Mouse (Mus musculus) brown adipose tissue, adult 24 weeks (tissue): ENCODE measurements around the gene Ppl. TPM values are rescaled to one million over a fixed set of nuclear protein-coding genes. Genes with fewer than 3 reads are reported as not detected.

Experiments used
- polyA plus RNA-seq: library from polyadenylated mRNA; stranded (reverse); fragments of >200 nt; gene quantifications from 2 replicates; pipeline ENCODE4 v1.2.4, GENCODE M21; 2012; ENCODE audit not compliant: missing spikeins, insufficient read depth, insufficient read length

Ppl gene
- polyA plus RNA-seq, 1 experiment = 1.2 TPM

Other genes with a start within 250 kb of the Ppl start
- gene Mgrn1, start 246.2 kb downstream of the Ppl start, polyA plus RNA-seq = 50.6 and 52.6 TPM in 2 replicates
- gene Nudt16l1, start 193.7 kb downstream of the Ppl start, polyA plus RNA-seq = 34.4 and 43.4 TPM in 2 replicates
- gene Anks3, start 168.2 kb downstream of the Ppl start, polyA plus RNA-seq = 12.0 and 14.1 TPM in 2 replicates
- not detected in 2 replicates for gene Sept12, start 134.6 kb downstream of the Ppl start, polyA plus RNA-seq
- not detected in 2 replicates for gene Smim22, start 125.1 kb downstream of the Ppl start, polyA plus RNA-seq
- gene Rogdi, start 118.9 kb downstream of the Ppl start, polyA plus RNA-seq = 26.5 and 29.3 TPM in 2 replicates
- 45.6 and 46.5 TPM in 2 replicates for gene Glyr1, start 82.6 kb downstream of the Ppl start, polyA plus RNA-seq
- 8.3 and 9.3 TPM in 2 replicates for gene Ubn1, start 82.4 kb downstream of the Ppl start, polyA plus RNA-seq
- 0.38 TPM in 1 of 2 replicates, not detected in the other for gene Sec14l5, start 14.7 kb upstream of the Ppl start, polyA plus RNA-seq
- gene Nagpa, start 71.6 kb upstream of the Ppl start, polyA plus RNA-seq = 8.9 and 12.7 TPM in 2 replicates
- gene AU021092, start 89.9 kb upstream of the Ppl start, polyA plus RNA-seq = not detected in 2 replicates
- 20.0 and 20.2 TPM in 2 replicates for gene Alg1, start 101.2 kb upstream of the Ppl start, polyA plus RNA-seq
- gene Eef2kmt, start 123.6 kb upstream of the Ppl start, polyA plus RNA-seq = 29.4 and 34.0 TPM in 2 replicates